Mouse (Mus musculus): ENCODE data around the gene Nkpd1.
"Not testable (repeated sequence)": the region's sequence is repeated elsewhere in the genome, so short reads cannot be mapped to it uniquely, and the experiment has no call there.

Gene Nkpd1

GRCm38 (mm10) chr7:19506326-19506725 is 11.3 kb upstream of the Nkpd1 start:
- no peak for DNase-seq (ENCODE audit: low spot score)

GRCm38 (mm10) chr7:19506969-19507611 is 10.5 kb upstream of the Nkpd1 start:
- DNase-seq (ENCODE audit: low spot score), result no peak

DNA sequence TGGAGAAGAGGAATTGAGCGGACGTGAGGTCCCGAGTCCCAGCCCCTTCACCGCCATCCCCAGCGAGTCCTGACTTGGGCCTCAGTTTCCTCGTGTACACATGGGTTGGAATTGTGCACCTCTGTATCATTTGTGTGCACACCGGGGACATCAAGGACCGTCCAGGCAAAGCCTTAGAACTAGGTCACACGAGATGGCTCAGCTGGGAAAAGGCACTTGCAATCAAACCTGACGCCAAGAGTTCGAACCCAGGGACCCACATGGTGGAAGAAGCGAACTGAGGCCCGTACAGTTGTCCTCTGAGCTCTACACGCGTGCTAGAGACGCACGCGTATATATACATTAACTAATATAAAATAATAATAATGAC is 10.0 kb upstream of the Nkpd1 start:
- no peak for DNase-seq (ENCODE audit: low spot score)

DNA sequence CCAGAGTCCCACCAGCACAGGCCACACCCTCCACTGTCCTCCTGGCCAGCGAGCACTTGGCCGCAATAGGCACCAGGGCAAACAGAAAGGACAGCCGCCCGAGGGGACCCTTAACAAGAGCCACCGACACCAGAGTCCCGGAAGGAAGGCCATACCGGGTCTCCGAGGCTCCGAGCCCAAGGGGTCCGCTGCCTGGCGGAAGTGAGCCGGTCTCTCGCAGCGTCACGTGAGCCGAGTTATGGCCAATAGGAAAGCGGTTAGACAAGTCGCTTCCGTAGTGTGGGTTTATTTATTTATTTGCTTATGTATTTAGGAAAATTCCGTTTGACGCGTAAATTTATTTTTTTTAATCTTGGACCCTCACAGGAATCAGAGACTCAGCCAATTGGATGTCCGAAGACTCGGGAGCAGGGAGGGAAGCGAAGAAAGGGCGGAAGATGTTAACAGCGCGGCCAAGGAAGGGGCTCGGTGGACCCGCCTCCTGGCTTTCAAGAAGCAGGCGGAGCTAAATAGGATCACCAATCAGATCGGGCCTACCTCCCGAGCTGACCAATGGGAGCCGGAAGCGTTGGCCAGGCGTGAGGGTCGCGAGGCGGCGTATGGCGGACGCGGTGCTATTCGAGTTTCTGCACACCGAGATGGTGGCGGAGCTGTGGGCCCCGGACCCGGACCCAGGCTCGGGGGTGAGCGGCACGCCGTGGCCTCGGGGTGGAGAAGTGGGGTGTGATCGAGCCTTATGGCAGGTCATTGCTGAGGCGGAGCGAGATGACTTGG is 9.3 kb upstream of the Nkpd1 start, which contains the start of the genes Bloc1s3 and Trappc6a:
Bloc1s3 (minus strand) TSS at position 218 of the 774 bp plus-strand sequence.
Trappc6a (plus strand) TSS at position 246 of the 774 bp plus-strand sequence.
- DNase-seq (ENCODE audit: low spot score), result peak; percentile 95

DNA sequence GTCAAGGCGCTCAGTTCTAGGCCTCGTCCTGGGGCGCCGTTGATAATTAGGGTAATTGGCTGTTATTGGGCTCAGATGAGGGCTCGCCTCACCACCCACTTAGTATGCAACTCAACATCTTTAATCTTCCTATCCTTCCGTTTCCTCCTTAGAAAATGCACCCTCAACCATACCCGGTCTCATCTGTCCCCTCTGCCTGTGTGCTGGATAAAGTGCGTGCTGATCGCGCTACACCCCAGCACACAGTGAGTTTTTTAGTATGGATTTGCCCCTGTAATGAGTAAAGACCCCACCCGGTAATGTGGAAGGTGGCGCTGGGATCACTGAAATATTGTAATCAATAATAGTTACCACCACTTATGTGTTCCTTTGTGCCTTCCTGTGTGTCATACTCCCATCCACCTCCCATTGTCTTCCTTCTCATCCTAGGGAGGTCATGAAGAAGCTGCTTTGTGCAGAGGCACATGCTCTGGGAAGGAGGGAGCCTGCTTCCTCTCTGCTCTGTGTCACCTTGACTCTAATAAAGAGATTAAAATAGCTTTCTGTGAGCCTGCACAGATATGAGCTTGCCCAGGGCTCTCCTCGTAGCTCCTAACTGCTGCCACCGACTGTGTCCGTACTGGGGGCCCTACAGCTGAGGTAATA is 8.6 kb upstream of the Nkpd1 start:
- DNase-seq (ENCODE audit: low spot score), result no peak

GRCm38 (mm10) chr7:19509786-19510185 is 7.9 kb upstream of the Nkpd1 start:
- no peak for DNase-seq (ENCODE audit: low spot score)

- not testable (repeated sequence) for DNase-seq (ENCODE audit: low spot score)
Observed at GRCm38 (mm10) chr7:19511934-19512333, 5.7 kb upstream of the Nkpd1 start.

- no peak for DNase-seq (ENCODE audit: low spot score)
Observed at GRCm38 (mm10) chr7:19512353-19512752, 5.3 kb upstream of the Nkpd1 start.

DNA sequence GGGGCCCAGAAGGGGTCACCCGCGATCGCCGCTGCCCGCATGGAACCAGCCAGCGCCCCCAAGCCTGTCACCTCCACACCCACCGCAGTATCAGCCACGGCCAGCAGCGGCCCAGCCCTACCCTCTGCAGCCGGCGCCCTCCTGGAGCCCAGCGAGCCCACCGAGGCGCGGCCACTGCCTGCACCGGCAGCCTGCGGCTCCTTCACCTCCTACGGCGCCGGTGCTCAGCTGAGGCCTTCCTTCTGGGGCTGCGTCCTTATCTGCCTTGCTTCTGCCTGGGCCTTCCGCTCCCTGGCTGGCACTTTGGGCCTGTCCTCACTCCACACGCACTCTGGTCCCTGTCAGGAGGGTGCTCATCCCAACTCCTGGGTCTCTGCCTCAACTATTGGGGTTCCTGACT is 2.4 kb downstream of the Nkpd1 start:
- DNase-seq (ENCODE audit: low spot score), result no peak

GRCm38 (mm10) chr7:19523017-19523756 is 5.5 kb downstream of the Nkpd1 start:
- no peak for DNase-seq (ENCODE audit: low spot score)

DNA sequence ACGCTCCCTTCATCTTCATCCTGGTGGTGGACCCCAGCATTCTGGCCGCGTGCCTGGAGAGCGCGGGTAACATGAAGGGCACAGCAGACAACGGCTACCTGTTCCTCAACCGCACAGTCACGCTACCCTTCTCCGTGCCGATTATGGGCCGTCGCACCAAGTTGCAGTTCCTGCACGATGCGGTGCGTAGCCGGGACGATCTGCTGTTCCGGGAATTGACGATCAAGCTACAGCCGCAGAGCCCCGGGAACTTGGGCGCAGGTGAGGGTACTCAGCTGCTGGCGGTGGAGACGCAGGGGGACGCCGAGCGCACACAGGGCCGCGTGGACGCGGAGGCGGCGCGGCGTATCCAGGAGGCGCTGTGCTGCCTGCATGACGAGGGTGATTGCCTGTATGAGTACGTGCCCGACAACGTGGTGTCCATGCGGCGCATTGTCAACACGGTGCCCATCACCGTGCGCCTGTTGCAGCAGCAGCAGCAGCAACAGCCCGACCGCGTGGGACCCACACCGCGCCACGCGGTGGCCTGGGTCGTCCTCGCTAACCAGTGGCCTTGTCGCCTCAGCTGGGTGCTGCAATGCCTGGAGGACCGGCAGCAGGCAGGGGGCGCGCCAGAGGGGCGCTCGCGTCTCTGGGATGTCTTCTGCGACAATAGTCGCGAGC is 6.2 kb downstream of the Nkpd1 start:
- peak; percentile 45 for DNase-seq (ENCODE audit: low spot score)

DNA sequence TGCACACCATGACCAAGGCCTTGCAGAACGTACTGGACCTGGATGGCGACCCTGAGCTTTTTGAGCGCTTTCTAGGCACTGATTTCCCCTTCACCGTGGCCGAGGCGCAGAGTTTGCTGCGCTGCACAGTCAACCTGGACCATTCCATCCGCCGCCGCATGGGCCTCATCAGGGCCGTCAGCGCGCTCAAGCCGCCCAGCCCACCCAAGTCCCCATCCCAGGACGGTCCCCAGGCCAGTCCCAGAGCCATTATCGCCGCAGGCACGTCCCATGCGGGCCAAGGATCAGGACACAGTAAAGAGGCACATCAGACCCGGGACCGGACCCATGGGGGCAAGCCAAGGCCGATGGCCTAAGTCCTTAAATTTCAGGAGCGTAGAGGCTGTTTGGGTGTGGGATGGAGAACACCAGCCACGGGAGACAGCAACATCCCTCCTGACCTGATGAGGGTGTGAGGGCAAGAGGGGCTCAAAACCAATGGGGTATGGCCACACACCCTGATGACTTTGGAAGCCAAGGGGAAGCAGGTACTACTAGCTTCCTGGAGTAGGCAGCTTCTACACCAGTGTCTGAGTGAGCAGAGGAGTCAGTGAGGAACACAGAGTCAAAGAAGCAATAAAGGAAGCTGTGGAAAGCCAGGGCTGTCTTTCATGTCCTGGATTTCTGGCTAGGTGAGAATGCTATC is 6.9 kb downstream of the Nkpd1 start:
- DNase-seq (ENCODE audit: low spot score), result no peak

GRCm38 (mm10) chr7:19525105-19525481 is 7.5 kb downstream of the Nkpd1 start:
- no peak for DNase-seq (ENCODE audit: low spot score)

DNA sequence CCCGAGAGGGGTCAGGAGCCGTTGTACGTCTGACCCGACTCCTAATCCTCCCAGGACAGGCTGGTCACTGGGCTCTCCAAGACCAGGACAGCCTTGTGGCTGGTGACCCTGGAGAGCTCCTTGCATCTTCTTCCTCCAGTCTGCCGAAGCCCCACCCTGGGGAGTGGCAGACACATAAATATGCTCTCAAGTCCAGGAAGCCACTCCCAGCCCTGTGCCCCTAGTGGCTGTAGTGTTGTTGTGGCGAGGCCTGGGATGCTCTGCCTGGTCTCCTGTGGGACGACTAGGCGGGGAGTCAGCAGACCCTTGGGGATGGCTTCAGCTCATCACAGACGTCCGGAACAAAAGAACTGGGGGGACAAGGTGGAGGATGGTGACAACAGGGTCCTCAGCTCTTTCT is 13.4 kb downstream of the Nkpd1 start:
- DNase-seq (ENCODE audit: low spot score), result no peak

DNA sequence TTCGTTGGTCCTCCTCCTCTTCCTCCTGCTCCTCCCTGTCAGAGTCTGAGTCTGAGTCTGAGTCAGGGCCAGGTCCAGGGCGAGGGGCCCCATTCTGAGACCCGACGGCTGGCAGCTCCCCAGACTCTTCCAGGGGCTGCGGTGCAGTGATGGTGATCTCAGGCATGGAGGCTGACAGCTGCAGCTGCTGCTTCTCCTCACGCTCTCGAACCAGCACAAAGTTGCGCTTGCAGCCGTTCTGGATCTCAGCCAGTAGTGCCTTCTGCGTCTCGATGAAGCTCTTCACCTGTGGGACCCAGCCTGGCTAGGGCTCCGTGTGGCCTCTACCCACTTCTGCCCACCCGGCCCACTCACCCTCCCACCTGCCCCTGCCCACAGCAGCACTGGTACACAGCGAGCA is 14.6 kb downstream of the Nkpd1 start:
- DNase-seq (ENCODE audit: low spot score), result no peak

- no peak for DNase-seq (ENCODE audit: low spot score)
Observed at GRCm38 (mm10) chr7:19534676-19535075, 17.0 kb downstream of the Nkpd1 start.

- peak; percentile 49 for DNase-seq (ENCODE audit: low spot score)
Observed at GRCm38 (mm10) chr7:19540771-19541566, 23.3 kb downstream of the Nkpd1 start.

- DNase-seq (ENCODE audit: low spot score), result no peak
Observed at GRCm38 (mm10) chr7:19541681-19542154, 24.1 kb downstream of the Nkpd1 start.

DNA sequence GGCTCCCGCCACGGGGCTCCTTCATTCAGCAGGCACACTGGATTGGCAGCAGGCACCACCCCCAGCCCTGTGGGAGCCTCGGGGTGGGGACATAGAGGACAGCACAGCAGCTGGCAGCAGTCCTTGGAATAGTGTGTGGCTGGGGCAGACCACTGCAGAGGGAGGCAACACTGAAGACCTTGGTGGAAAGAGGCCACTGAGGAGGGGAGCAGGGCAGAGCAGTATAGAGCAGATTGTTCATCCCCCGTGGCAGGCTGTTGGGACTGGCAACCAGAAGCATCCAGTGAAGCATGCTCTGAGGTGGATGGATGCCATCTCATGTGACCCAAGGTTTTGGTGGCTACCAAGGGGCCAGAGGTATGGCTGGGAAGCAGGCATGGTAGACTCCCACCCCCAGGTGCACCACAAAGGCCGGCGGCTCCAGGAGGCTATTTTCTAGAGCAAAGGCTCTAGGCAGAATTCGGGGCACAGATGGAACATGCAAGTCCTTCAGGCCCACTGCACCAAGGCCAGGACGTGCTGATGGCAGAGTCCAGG is 24.6 kb downstream of the Nkpd1 start:
- no peak for DNase-seq (ENCODE audit: low spot score)

- no peak for DNase-seq (ENCODE audit: low spot score)
Observed at GRCm38 (mm10) chr7:19543584-19543983, 25.9 kb downstream of the Nkpd1 start.

Data from lung, postnatal 25 days (tissue).